Mouse (Mus musculus): ENCODE measurements around the gene Itgb6.

Itgb6 gene

GRCm38 (mm10) chr2:60583416-60583815 lies 139.0 kb downstream of the Itgb6 start:
- DNase-seq (ENCODE audit: low read depth, low spot score) = no peak
- Histone ChIP-seq H3K36me3 (ENCODE audit: control insufficient read depth, insufficient read depth, low read length, poor library complexity, severe bottlenecking) (no peaks in the 10 kb centered on the region), H3K27me3 (ENCODE audit: control insufficient read depth, insufficient read depth, low read length, poor library complexity, severe bottlenecking) (no peaks in the 10 kb centered on the region)

GRCm38 (mm10) chr2:60554561-60554960 lies 167.9 kb downstream of the Itgb6 start:
- Histone ChIP-seq H3K36me3 (ENCODE audit: control insufficient read depth, insufficient read depth, low read length, poor library complexity, severe bottlenecking) (no peaks in the 10 kb centered on the region), H3K27me3 (ENCODE audit: control insufficient read depth, insufficient read depth, low read length, poor library complexity, severe bottlenecking) (no peaks in the 10 kb centered on the region)
- DNase-seq (ENCODE audit: low read depth, low spot score) = no peak

- no peak for DNase-seq (ENCODE audit: low read depth, low spot score)
- Histone ChIP-seq H3K36me3 (ENCODE audit: control insufficient read depth, insufficient read depth, low read length, poor library complexity, severe bottlenecking) (no peaks in the 10 kb centered on the region), H3K27me3 (ENCODE audit: control insufficient read depth, insufficient read depth, low read length, poor library complexity, severe bottlenecking) (no peaks in the 10 kb centered on the region)
Observed at GRCm38 (mm10) chr2:60552902-60553682, 169.4 kb downstream of the Itgb6 start, which contains the start of gene Pla2r1. Gene Pla2r1 (minus strand): TSS chr2:60553308.

- Histone ChIP-seq H3K27me3 (ENCODE audit: control insufficient read depth, insufficient read depth, low read length, poor library complexity, severe bottlenecking) (no peaks in the 10 kb centered on the region), H3K36me3 (ENCODE audit: control insufficient read depth, insufficient read depth, low read length, poor library complexity, severe bottlenecking) (no peaks in the 10 kb centered on the region)
- DNase-seq (ENCODE audit: low read depth, low spot score) = no peak
Observed at GRCm38 (mm10) chr2:60552177-60552901, 170.1 kb downstream of the Itgb6 start.

GRCm38 (mm10) chr2:60551673-60552072 lies 170.8 kb downstream of the Itgb6 start:
- no peak for DNase-seq (ENCODE audit: low read depth, low spot score)
- Histone ChIP-seq H3K27me3 (ENCODE audit: control insufficient read depth, insufficient read depth, low read length, poor library complexity, severe bottlenecking) (no peaks in the 10 kb centered on the region), H3K36me3 (ENCODE audit: control insufficient read depth, insufficient read depth, low read length, poor library complexity, severe bottlenecking) (no peaks in the 10 kb centered on the region)

GRCm38 (mm10) chr2:60550521-60550920 lies 171.9 kb downstream of the Itgb6 start:
- Histone ChIP-seq H3K36me3 (ENCODE audit: control insufficient read depth, insufficient read depth, low read length, poor library complexity, severe bottlenecking) (no peaks in the 10 kb centered on the region), H3K27me3 (ENCODE audit: control insufficient read depth, insufficient read depth, low read length, poor library complexity, severe bottlenecking) (no peaks in the 10 kb centered on the region)
- DNase-seq (ENCODE audit: low read depth, low spot score) = no peak

GRCm38 (mm10) chr2:60549851-60550250 lies 172.6 kb downstream of the Itgb6 start:
- Histone ChIP-seq H3K27me3 (ENCODE audit: control insufficient read depth, insufficient read depth, low read length, poor library complexity, severe bottlenecking) (no peaks in the 10 kb centered on the region), H3K36me3 (ENCODE audit: control insufficient read depth, insufficient read depth, low read length, poor library complexity, severe bottlenecking) (no peaks in the 10 kb centered on the region)
- no peak for DNase-seq (ENCODE audit: low read depth, low spot score)
